Mouse (Mus musculus) small intestine, adult 2 months (tissue): ENCODE data around the gene Tenm3.

ENCODE experiments used
- CTCF ChIP-seq: fragments of 200-500 bp; IDR thresholded peaks from 2 replicates; pipeline ENCODE4 v1.5.1; 2012; ENCODE audit warnings: low read depth, mild to moderate bottlenecking, control low read depth, inconsistent platforms, low read length, moderate library complexity, mixed read lengths; ENCODE audit not compliant: insufficient replicate concordance, insufficient read length; ENCODE audit errors: extremely low read depth
- POLR2A ChIP-seq: fragments of 200-500 bp; IDR thresholded peaks from 2 replicates; pipeline ENCODE4 v1.6.1; 2012; ENCODE audit warnings: low read depth, mild to moderate bottlenecking, control low read depth, inconsistent platforms, low read length, moderate library complexity

GRCm38 (mm10) chr8:48178993-48179392 lies 664.8 kb downstream of the Tenm3 start:
- TF ChIP-seq POLR2A (no peak), CTCF (no peak)
